Mouse (Mus musculus) limb, embryonic 15.5 days (tissue): ENCODE measurements around the gene Thbs1. TPM values are rescaled to one million over a fixed set of nuclear protein-coding genes. Genes with fewer than 3 reads are reported as not detected.

Experiments
- ATAC-seq: fragments of 200-750 bp; cut with Nextera tagmentation; 2 replicates; pipeline ENCODE4 v1.8.0; 2017; ENCODE audit warnings: low read depth, moderate TSS enrichment; ENCODE audit not compliant: insufficient number of reproducible peaks, low FRiP score, low TSS enrichment
- H3K27ac ChIP-seq: fragments of 300-500 bp; sonication (generic); 2 replicates; pipeline ENCODE4 v1.5.1; 2015; ENCODE audit warnings: moderate library complexity, mild to moderate bottlenecking, inconsistent platforms
- H3K27me3 ChIP-seq: fragments of 300-500 bp; sonication (generic); 2 replicates; pipeline ENCODE4 v1.6.1; 2015; ENCODE audit warnings: inconsistent platforms
- H3K36me3 ChIP-seq: fragments of 300-500 bp; sonication (generic); 2 replicates; pipeline ENCODE4 v1.6.1; 2015; ENCODE audit warnings: inconsistent platforms
- H3K4me1 ChIP-seq: fragments of 300-500 bp; sonication (generic); 2 replicates; pipeline ENCODE4 v1.6.1; 2015; ENCODE audit warnings: inconsistent platforms
- H3K4me2 ChIP-seq: fragments of 300-500 bp; sonication (generic); 2 replicates; pipeline ENCODE4 v1.6.1; 2015; ENCODE audit warnings: mild to moderate bottlenecking, inconsistent platforms
- H3K4me3 ChIP-seq: fragments of 300-500 bp; sonication (generic); 2 replicates; pipeline ENCODE4 v1.5.1; 2015; ENCODE audit warnings: mild to moderate bottlenecking, inconsistent platforms
- H3K9ac ChIP-seq: fragments of 300-500 bp; sonication (generic); 2 replicates; pipeline ENCODE4 v1.6.1; 2015; ENCODE audit warnings: inconsistent platforms
- H3K9me3 ChIP-seq: fragments of 300-500 bp; sonication (generic); 2 replicates; pipeline ENCODE4 v1.6.1; 2016; ENCODE audit warnings: inconsistent platforms
- WGBS: fragments of 180-500 bp; shearing (Covaris S2); methylation state at CpG from one replicate; pipeline ENCODE4 v1.1.7; 2015; 5-methylcytosine and 5-hydroxymethylcytosine counted together
- polyA plus RNA-seq: library from polyadenylated mRNA; unstranded; fragments of >200 nt; fragmentation: Nextera tagmentation; extraction: Ambion mirVana; gene quantifications from 2 replicates; pipeline ENCODE4 v1.2.1, GENCODE M21; 2015

Gene Thbs1
- polyA plus RNA-seq, 1 experiment from 2014 or later = 97.2 TPM

GRCm38 (mm10) chr2:118115647-118116046, 4.0 kb downstream of the Thbs1 start:
- WGBS = 69% methylated on average over 7 of the region's 7 CpGs
- peaks cover 53% of the 10 kb centered on the region for H3K36me3 ChIP-seq
- H3K4me1 ChIP-seq = peaks cover 49% of the 10 kb centered on the region
- no peak for ATAC-seq
- H3K4me3 ChIP-seq = no peak overlapping the region; the same call in 1 of the 2 replicates
- H3K27me3 ChIP-seq = no peaks in the 10 kb centered on the region
- peak overlapping the region; percentile 15; the same call in 1 of the 2 replicates for H3K4me2 ChIP-seq
- H3K9ac ChIP-seq = no peak overlapping the region
- no peaks in the 10 kb centered on the region for H3K9me3 ChIP-seq
- no peak overlapping the region for H3K27ac ChIP-seq

- Histone ChIP-seq H3K27ac (no peak overlapping the region), H3K27me3 (no peaks in the 10 kb centered on the region), H3K4me2 (peak overlapping the region; percentile 15; the same call in 1 of the 2 replicates), H3K9me3 (no peaks in the 10 kb centered on the region), H3K4me1 (peaks cover 46% of the 10 kb centered on the region), H3K9ac (no peak overlapping the region), H3K36me3 (peaks cover 58% of the 10 kb centered on the region), H3K4me3 (no peak overlapping the region; the same call in 1 of the 2 replicates)
- ATAC-seq = no peak
- WGBS = 20% methylated on average over 2 of the region's 2 CpGs
Measured at GRCm38 (mm10) chr2:118116180-118116579, 4.5 kb downstream of the Thbs1 start.

- H3K27me3 ChIP-seq = no peaks in the 10 kb centered on the region
- peaks cover 46% of the 10 kb centered on the region for H3K4me1 ChIP-seq
- H3K36me3 ChIP-seq = peaks cover 63% of the 10 kb centered on the region
- H3K9me3 ChIP-seq = no peaks in the 10 kb centered on the region
- no peak overlapping the region for H3K27ac ChIP-seq
- no peak for ATAC-seq
- no peak overlapping the region for H3K4me3 ChIP-seq
- H3K4me2 ChIP-seq = no peak overlapping the region
- WGBS = 66% methylated on average over 3 of the region's 3 CpGs
- H3K9ac ChIP-seq = no peak overlapping the region
Measured at GRCm38 (mm10) chr2:118116754-118117290, 5.1 kb downstream of the Thbs1 start.

GRCm38 (mm10) chr2:118117401-118117800, 5.7 kb downstream of the Thbs1 start:
- Histone ChIP-seq H3K36me3 (peaks cover 66% of the 10 kb centered on the region), H3K27me3 (no peaks in the 10 kb centered on the region), H3K9ac (no peak overlapping the region), H3K27ac (no peak overlapping the region), H3K4me2 (no peak overlapping the region), H3K4me1 (peaks cover 46% of the 10 kb centered on the region), H3K9me3 (no peaks in the 10 kb centered on the region), H3K4me3 (no peak overlapping the region)
- ATAC-seq = no peak
- WGBS = 64% methylated on average over 11 of the region's 11 CpGs

GRCm38 (mm10) chr2:118118045-118118444, 6.4 kb downstream of the Thbs1 start:
- Histone ChIP-seq H3K36me3 (peaks cover 73% of the 10 kb centered on the region), H3K4me2 (no peak overlapping the region), H3K9me3 (no peaks in the 10 kb centered on the region), H3K4me3 (no peak overlapping the region), H3K27ac (no peak overlapping the region), H3K4me1 (peaks cover 43% of the 10 kb centered on the region), H3K9ac (no peak overlapping the region), H3K27me3 (no peaks in the 10 kb centered on the region)
- 73% methylated on average over 6 of the region's 6 CpGs for WGBS
- ATAC-seq = no peak

GRCm38 (mm10) chr2:118118515-118118914, 6.8 kb downstream of the Thbs1 start:
- peaks cover 38% of the 10 kb centered on the region for H3K4me1 ChIP-seq
- no peak overlapping the region for H3K4me3 ChIP-seq
- H3K36me3 ChIP-seq = peaks cover 77% of the 10 kb centered on the region
- WGBS = 87% methylated on average over 7 of the region's 7 CpGs
- H3K27me3 ChIP-seq = no peaks in the 10 kb centered on the region
- ATAC-seq = no peak
- no peak overlapping the region for H3K9ac ChIP-seq
- H3K27ac ChIP-seq = no peak overlapping the region
- no peaks in the 10 kb centered on the region for H3K9me3 ChIP-seq
- H3K4me2 ChIP-seq = no peak overlapping the region

GRCm38 (mm10) chr2:118119684-118120083, 8.0 kb downstream of the Thbs1 start:
- Histone ChIP-seq H3K4me1 (peaks cover 30% of the 10 kb centered on the region), H3K27ac (no peak overlapping the region), H3K4me2 (no peak overlapping the region), H3K9ac (no peak overlapping the region), H3K4me3 (no peak overlapping the region), H3K27me3 (no peaks in the 10 kb centered on the region), H3K36me3 (peaks cover 89% of the 10 kb centered on the region), H3K9me3 (no peaks in the 10 kb centered on the region)
- no peak for ATAC-seq
- 95% methylated on average over 12 of the region's 12 CpGs for WGBS

- no peaks in the 10 kb centered on the region for H3K9me3 ChIP-seq
- H3K9ac ChIP-seq = no peak overlapping the region
- peaks cover 93% of the 10 kb centered on the region for H3K36me3 ChIP-seq
- WGBS = 94% methylated on average over 11 of the region's 11 CpGs
- no peak overlapping the region for H3K4me2 ChIP-seq
- ATAC-seq = no peak
- H3K4me1 ChIP-seq = peaks cover 26% of the 10 kb centered on the region
- no peak overlapping the region for H3K27ac ChIP-seq
- H3K4me3 ChIP-seq = no peak overlapping the region
- H3K27me3 ChIP-seq = no peaks in the 10 kb centered on the region
Measured at GRCm38 (mm10) chr2:118120095-118120494, 8.4 kb downstream of the Thbs1 start.

- H3K9me3 ChIP-seq = no peaks in the 10 kb centered on the region
- WGBS = 90% methylated on average over 7 of the region's 7 CpGs
- H3K27ac ChIP-seq = no peak overlapping the region
- no peak overlapping the region for H3K4me2 ChIP-seq
- no peaks in the 10 kb centered on the region for H3K27me3 ChIP-seq
- no peak overlapping the region for H3K9ac ChIP-seq
- peaks cover 94% of the 10 kb centered on the region for H3K36me3 ChIP-seq
- ATAC-seq = no peak
- H3K4me1 ChIP-seq = peaks cover 20% of the 10 kb centered on the region
- H3K4me3 ChIP-seq = no peak overlapping the region
Measured at GRCm38 (mm10) chr2:118120751-118121150, 9.1 kb downstream of the Thbs1 start.

- Histone ChIP-seq H3K27me3 (no peaks in the 10 kb centered on the region), H3K4me1 (peaks cover 8% of the 10 kb centered on the region; the same call in 1 of the 2 replicates), H3K36me3 (peaks cover 84% of the 10 kb centered on the region), H3K9me3 (no peaks in the 10 kb centered on the region), H3K27ac (no peak overlapping the region), H3K9ac (no peak overlapping the region), H3K4me2 (no peak overlapping the region), H3K4me3 (no peak overlapping the region)
- ATAC-seq = no peak
- WGBS = 94% methylated on average over 6 of the region's 6 CpGs
Measured at GRCm38 (mm10) chr2:118122291-118122690, 10.6 kb downstream of the Thbs1 start.

- Histone ChIP-seq H3K4me3 (no peak overlapping the region), H3K4me2 (no peak overlapping the region), H3K27me3 (no peaks in the 10 kb centered on the region), H3K36me3 (peaks cover 69% of the 10 kb centered on the region), H3K27ac (no peak overlapping the region), H3K9ac (no peak overlapping the region), H3K4me1 (no peaks in the 10 kb centered on the region), H3K9me3 (no peaks in the 10 kb centered on the region)
- WGBS = 70% methylated on average over 9 of the region's 9 CpGs
- no peak for ATAC-seq
Measured at GRCm38 (mm10) chr2:118123743-118124142, 12.1 kb downstream of the Thbs1 start.

- H3K4me2 ChIP-seq = no peak overlapping the region
- ATAC-seq = no peak
- no peak overlapping the region for H3K9ac ChIP-seq
- peaks cover 63% of the 10 kb centered on the region for H3K36me3 ChIP-seq
- no peaks in the 10 kb centered on the region for H3K9me3 ChIP-seq
- H3K4me3 ChIP-seq = no peak overlapping the region
- no peaks in the 10 kb centered on the region for H3K4me1 ChIP-seq
- H3K27ac ChIP-seq = no peak overlapping the region
- no peaks in the 10 kb centered on the region for H3K27me3 ChIP-seq
- WGBS = 86% methylated on average over 7 of the region's 7 CpGs
Measured at GRCm38 (mm10) chr2:118124437-118124836, 12.8 kb downstream of the Thbs1 start.
